Mouse (Mus musculus) spleen, postnatal 36 days (tissue): ENCODE results near the gene Cyth3.

Experiments used
- DNase-seq, 2 experiments: peaks; one replicate each; pipeline ENCODE4 v3.0.0; 2022; ENCODE audit warnings: low spot score in 2 of 2, mixed read lengths in 1 of 2

The Cyth3 gene

DNA sequence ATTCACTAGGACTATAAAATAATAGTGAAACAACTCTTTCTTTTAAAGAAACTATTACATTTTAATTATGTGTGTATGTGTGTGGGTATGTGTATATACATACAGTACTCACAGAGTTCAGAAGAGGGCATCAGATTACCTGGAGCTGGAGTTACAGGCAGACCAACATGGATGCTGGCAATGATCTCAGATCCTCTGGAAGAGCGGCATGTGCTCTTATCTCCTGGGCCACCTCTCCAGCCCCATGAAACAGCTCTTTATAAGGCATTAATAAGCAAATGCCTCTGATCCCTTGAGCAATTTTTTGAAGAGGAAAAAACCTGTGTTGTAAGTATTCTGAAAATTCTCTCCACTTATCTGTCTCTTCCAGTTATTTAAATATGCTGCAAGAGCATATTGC lies 43.8 kb downstream of the Cyth3 start:
- DNase-seq, result peak in 1 of 2 experiments; percentile 38

- no peak for DNase-seq
Measured at GRCm38 (mm10) chr5:143668884-143669283, 46.6 kb downstream of the Cyth3 start.

DNA sequence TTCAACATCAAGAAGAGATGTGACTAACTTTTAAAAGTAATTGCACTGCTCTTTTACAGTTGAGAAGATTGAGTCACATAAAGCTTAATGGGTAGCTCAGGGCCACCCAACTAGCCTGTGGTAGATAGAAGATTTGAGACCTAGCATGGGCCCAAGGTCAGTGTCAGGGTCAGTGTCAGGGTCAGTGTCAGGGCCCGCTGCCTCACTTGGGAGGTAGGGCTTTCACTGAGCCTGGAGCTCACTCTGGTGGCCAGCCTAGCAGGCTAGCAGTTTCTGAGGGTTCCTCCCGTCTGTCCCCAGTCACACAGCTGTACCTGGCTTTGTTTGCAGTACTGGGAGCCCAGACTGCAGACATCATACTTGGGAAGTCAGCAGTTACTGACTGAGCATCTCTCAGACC lies 47.1 kb downstream of the Cyth3 start:
- no peak for DNase-seq

DNA sequence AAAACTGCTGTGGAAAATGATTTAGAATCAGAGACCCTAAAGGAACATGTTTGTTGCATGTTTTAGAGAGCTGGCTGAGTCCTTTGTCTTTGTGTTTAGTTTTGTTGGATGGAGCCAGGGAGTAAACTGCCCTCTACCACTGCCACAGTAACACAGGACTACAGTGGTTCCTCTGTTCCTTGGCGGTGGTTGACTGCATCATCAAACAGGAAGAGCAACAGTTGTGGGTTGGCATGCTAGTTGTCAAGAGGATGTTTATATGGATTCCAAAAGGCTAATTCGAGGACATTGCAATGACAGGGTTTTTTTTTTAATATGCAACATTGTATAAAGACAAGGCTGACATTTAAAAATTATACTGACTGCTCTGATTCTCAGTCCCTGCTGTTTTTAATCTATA lies 47.6 kb downstream of the Cyth3 start:
- no peak for DNase-seq

DNA sequence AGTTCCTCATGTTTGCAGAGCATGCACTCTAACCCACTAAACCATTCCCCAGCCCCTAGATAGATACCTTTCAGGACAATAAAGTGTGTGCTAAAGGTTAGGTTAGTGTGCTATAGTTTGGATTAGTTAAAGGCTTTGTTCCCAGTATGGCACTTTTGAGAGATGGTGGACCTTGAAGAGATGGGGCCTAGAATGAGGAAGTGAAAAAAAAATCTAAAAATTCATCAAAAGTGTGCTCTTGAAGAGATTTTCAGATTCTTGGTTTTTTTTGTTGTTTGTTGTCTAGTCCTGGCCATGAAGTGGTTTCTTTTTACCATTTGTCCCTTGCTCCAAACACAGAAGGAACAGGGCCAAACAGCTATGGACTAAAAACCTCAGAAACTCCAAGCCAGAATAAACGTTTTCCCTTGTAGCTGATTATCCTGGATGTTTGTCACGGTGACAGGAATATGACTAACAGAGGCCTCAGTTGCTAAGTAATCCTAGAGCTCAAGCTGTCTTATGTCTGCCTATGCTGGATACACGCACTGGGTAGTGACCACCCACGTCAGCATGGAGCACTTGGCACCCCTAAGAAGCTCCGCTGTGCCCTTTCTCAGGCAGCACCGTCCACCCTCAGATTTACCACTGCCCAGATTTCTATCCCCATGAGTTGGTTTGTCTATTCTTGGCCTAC lies 48.6 kb downstream of the Cyth3 start:
- no peak for DNase-seq

GRCm38 (mm10) chr5:143674576-143674975 lies 52.3 kb downstream of the Cyth3 start:
- DNase-seq, result no peak

DNA sequence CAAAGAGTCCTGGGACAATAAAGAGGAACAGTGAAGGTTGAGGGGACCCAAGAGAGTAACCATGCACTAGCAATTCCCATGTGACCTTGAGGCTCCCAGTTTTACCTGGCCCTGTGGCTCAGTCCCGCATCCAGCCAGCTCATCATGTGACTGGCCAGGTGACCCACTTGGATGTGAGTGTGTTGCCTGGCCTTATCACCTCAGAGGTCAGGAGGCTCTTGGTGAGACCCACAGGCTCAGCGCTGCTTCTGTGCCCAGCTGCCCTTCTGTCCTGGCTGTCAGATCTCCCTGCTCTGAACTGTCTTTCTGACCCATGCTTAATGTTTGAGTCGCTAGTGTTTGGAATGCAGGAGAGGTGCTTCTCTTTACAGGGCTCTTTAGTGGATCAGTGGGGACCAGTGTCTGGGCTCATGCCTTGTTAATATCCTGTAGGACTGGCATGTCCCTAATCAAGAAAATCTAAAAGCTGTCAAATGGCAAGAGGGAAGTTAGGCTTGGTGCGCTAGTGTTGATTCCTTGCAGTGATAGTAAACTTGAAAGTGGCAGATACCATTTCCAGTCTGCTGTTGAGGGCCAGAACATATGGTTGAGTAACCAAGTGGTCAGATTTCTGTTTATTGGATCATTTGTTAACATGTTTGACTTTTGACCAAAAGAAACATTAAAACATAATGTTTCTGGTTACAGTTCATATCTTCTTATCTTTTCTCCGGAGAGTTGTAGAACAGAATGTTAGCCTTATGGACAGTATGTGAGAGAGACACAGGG lies 54.2 kb downstream of the Cyth3 start:
- DNase-seq, result no peak

- no peak for DNase-seq
Measured at GRCm38 (mm10) chr5:143677363-143677762, 55.1 kb downstream of the Cyth3 start.

GRCm38 (mm10) chr5:143678634-143679271 lies 56.5 kb downstream of the Cyth3 start:
- DNase-seq, result no peak

- no peak for DNase-seq
Measured at GRCm38 (mm10) chr5:143679654-143680053, 57.4 kb downstream of the Cyth3 start.

DNA sequence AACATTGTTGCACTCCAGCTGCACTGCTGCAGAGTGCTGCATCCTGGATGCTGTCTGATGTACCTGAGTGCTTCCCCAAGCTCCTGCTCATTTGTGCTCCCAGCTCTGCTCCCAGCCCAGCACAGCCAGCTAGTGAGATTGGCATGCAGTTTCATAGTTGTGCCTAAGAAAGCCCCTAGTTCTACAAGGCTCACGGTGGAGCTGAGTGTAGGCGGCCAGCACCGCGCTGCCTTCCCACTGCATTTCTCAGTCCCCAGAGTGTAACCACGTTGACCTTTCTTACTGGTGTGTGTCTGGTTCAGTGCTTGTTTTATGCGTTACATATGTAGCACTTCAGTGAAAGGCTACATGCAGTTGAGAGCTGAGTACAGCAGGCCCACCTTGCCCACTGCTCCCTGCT lies 61.4 kb downstream of the Cyth3 start:
- DNase-seq, result no peak

GRCm38 (mm10) chr5:143684911-143685390 lies 62.7 kb downstream of the Cyth3 start:
- DNase-seq, result no peak

DNA sequence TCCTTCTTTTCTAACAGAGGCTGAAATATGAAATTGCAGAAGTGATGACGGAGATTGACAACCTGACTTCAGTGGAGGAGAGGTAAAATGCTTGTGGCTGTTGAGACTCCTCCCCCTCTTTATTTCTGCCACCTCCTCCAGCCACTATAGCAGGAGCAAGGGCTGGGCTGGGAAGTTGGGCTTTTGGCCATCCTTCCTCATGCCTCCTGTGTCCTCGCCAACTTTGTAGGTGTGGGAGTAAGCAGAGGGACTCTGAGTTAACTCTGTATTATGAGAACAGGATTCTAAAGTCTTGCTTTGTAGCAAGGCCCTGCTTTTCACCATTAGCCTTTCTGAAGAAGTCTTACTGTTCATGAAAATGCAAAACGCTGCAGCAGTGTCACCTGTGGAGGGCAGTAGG lies 64.2 kb downstream of the Cyth3 start:
- DNase-seq, result no peak

DNA sequence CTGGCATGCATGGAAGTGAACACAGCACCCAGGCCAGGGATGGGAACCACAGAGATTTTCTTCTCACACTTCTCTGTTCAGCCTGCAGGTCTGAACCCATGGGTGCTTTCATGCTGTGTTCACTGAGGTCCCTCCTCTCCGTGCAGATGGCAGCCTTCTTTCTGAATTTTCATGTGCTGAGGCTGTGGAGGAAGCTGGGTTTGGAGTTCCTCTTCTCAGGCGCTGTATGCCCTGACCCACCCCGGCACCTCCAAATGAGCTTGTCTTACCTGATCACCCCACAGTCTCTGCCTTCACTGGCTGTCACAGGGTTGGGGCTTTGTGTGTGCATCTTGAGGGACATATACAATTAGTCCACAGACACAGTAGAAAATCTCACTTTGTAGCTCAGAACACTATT lies 65.3 kb downstream of the Cyth3 start:
- DNase-seq, result no peak

GRCm38 (mm10) chr5:143690392-143690791 lies 68.1 kb downstream of the Cyth3 start:
- DNase-seq, result no peak

DNA sequence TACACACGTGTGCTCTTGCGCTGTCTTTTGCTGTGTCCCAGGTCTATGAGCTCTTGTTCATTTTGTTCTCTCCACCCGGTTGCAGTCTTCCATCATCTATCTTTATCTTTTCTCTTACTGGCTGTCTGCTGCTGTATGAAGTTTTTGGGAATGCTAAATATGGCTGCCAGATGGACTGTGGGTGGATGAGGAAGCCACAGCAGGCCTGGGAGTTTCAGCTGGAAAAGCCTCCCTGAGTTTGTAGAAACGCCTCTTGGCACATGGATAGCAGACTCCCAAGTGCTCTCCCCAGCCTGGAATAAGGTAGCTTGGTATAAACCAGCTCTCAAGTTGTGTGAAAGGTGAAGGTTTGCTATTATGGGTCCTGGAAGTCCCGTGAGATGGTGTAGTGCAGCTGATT lies 68.7 kb downstream of the Cyth3 start:
- no peak for DNase-seq

DNA sequence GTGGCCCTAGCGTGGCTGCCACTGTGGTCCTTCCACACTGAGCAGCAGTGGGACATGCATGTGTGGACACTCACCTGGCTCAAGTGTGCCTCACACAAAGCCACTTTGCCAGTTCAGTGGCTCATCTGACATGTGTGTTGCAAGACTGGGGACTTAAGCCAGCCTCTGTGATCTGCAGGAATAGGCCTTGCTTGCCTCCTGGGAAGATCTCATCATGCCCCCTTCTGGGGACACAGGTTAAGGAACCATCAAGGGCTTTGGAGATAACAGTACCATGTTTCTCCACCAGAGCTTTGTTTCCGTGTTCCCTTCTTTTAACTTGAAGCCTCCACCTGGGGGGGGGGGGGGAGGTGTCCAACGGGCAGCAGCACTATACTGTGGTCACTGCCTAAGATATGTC lies 74.1 kb downstream of the Cyth3 start:
- DNase-seq, result no peak

DNA sequence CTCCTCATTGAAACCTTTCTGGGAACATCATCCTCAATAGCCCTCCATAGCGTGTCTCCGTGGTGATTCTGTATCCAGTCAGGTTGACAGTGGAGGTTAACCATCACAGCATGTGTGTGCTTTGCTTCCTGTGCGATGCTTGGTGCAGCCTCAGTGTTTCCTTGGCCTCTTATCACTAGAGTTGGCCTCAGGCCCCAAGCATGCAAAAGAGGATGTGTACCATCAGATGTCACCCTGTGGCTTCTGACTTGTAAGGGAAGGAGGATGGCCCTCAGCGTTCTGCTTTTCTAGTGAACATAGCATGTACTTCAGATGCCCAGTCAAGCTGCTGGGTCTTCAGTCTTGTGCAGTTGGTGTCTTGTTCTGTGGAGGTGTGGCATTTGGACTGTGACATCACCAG lies 76.2 kb downstream of the Cyth3 start:
- no peak for DNase-seq

DNA sequence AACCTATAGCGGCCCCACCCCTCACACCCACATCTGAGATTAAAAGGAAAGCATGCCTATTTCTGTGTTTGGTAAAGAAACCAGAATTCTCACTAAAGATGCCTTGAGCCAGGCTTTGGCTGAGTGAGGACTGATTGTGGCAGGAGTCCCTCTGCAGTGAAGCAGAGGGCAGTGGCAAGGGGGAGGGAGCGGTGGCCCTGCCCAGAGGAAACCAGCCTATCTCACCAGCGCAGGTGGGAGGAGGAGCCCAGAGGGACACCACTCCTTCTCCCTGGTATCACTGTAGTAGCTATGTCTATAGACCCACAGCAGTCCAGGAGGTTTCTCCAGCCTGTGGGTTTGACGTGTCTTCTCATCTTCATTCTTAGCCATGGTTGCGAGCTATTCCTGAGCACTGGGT lies 78.0 kb downstream of the Cyth3 start:
- DNase-seq, result peak; percentile 70 to 80

DNA sequence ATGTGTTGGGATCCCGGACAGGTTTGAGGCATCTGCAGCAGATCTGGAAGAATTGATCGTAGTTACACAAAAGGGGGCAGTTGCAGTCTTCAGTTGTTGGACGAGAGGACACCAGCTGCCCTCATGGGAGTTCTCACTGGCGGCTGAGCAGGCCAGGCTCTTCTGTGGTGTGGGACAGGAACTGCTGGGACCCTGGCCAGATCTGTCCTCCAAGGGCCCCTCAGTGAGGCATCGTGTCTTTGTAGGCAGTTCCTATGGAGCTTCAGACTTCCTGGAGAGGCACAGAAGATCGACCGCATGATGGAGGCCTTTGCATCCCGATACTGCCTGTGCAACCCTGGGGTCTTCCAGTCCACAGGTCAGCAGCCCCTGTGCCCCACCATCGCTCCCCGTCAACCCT lies 78.8 kb downstream of the Cyth3 start:
- DNase-seq, result no peak

DNA sequence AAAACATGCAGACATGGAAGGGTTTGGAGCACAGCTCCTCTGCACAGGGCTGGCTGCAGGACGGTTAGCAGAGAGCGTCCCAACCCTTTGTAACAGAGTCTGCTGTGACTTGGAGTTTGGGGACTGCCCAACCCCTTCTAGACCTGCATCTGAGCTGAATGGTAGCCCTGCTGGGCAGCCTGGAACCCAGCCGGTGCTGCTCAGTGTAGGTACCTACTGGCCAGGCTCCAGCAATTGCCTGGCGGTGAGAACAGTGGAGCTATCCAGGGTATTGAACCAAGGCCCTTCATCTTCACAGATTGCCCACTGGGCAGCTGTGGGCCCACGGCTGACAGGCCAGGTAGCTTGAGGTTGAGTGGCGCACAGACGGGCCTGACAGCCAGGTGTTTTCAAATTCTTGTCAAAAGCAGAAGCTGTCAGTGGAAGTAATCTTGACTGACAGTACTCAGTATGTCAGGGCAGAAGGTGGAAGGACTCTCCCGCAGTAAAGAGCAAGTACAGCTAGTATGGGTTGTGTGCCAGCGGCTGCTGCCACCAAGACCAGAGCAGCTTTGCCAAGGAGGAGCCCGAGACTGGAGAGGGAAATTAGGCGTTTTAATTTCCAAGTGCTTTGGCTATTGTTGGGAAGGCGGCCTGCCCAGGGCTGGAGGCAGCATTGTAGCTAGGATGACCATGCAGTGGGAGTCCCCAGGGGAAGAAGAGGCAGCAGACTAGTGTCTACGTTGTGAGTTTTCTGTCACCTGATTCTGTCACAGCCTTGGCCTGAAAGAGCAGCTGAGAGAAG lies 82.8 kb downstream of the Cyth3 start:
- no peak for DNase-seq

GRCm38 (mm10) chr5:143705659-143705982 lies 83.4 kb downstream of the Cyth3 start:
- no peak for DNase-seq
